Mouse (Mus musculus): Measurements from ENCODE around the gene Rab5a. TPM values are rescaled to one million over a fixed set of nuclear protein-coding genes. Genes with fewer than 3 reads are reported as not detected.
"Not testable (repeated sequence)": the region's sequence is repeated elsewhere in the genome, so short reads cannot be mapped to it uniquely, and the experiment has no call there.

Gene Rab5a
- polyA plus RNA-seq, 1 experiment from 2014 or later: 103 TPM

DNA sequence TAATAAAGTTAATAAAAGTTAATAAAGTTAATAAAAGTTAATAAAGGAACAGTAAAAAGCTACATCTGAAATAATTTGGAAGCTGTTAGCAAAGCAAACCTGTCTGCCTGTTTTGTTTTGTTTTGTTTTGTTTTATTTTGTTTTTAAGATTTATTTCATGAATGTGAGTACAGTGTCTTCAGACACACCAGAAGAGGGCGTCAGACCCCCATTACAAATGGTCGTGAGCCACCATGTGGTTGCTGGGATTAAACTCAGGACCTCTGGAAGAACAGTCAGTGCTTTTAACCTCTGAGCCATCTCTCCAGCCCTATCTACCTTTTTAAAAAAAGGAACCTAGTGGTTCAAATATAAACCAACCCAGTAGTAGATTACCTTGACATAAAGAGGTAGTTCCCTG is 52.1 kb downstream of the Rab5a start:
- Histone ChIP-seq H3K27me3 (ENCODE audit: control insufficient read depth, insufficient read depth, low read length) (no peaks in the 10 kb centered on the region), H3K9ac (ENCODE audit: low read depth, low read length) (no peak overlapping the region), H3K4me2 (replicated peaks; ENCODE audit: low read depth, low read length) (no peak overlapping the region), H3K36me3 (ENCODE audit: control insufficient read depth, insufficient read depth, low read length) (no peaks in the 10 kb centered on the region), H3K27ac (ENCODE audit: low read depth, low read length) (no peak overlapping the region), H3K4me3 (ENCODE audit: low read depth, low read length) (no peak overlapping the region), H3K9me3 (ENCODE audit: control insufficient read depth, low read length) (no peaks in the 10 kb centered on the region), H3K4me1 (replicated peaks; ENCODE audit: control insufficient read depth, insufficient read depth, low read length) (no peaks in the 10 kb centered on the region)
- ATAC-seq (ENCODE audit: low FRiP score) (no peak), DNase-seq (ENCODE audit: low spot score) (no peak)
- WGBS: 51% methylated on average over 2 of the region's 2 CpGs

DNA sequence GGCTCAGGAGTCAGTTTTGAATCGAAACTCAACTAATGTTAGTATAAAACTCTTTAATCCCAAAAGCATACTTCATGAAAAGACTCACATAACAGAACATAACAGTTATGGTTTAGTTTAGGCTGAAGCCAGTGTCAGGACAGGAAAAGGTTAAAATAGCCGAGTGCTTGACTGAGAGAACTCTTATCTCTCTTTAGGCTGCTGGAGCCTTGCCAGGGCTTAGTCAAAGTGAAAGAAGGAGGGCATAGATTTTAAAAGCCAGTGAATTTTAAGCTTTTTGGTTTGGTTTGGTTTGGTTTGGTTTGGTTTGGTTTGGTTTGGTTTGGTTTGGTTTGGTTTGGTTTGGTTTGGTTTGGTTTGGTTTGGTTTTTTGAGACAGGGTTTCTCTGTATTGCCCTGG is 53.4 kb downstream of the Rab5a start:
- DNase-seq (ENCODE audit: low spot score): no peak
- no peak overlapping the region for H3K4me3 ChIP-seq (ENCODE audit: low read depth, low read length)
- no peak overlapping the region for H3K27ac ChIP-seq (ENCODE audit: low read depth, low read length)
- H3K36me3 ChIP-seq (ENCODE audit: control insufficient read depth, insufficient read depth, low read length): no peaks in the 10 kb centered on the region
- no peaks in the 10 kb centered on the region for H3K4me1 ChIP-seq (replicated peaks; ENCODE audit: control insufficient read depth, insufficient read depth, low read length)
- WGBS: 84% methylated on average over 2 of the region's 2 CpGs
- H3K4me2 ChIP-seq (replicated peaks; ENCODE audit: low read depth, low read length): no peak overlapping the region
- H3K9me3 ChIP-seq (ENCODE audit: control insufficient read depth, low read length): no peaks in the 10 kb centered on the region
- no peaks in the 10 kb centered on the region for H3K27me3 ChIP-seq (ENCODE audit: control insufficient read depth, insufficient read depth, low read length)
- no peak overlapping the region for H3K9ac ChIP-seq (ENCODE audit: low read depth, low read length)
- no peak for ATAC-seq (ENCODE audit: low FRiP score)

DNA sequence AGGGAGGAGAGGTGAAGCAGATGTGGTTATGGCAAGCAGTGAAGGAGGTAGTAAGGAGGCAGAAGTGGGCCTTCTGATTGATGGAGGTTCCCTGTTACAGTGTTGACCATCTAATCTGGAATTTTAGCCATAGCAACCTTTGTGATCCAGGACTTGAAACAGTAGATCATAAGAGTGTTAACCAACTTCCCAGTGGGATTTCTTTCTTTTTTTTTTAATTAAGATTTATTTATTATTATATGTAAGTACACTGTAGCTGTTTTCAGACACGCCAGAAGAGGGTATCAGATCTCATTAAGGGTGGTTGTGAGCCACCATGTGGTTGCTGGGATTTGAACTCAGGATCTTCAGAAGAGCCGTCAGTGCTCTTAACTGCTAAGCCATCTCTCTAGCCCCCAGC is 60.3 kb downstream of the Rab5a start, which contains the start of gene Pp2d1:
TSS of gene Pp2d1 (minus strand) at position 101 of the 400 bp plus-strand sequence.
- DNase-seq (ENCODE audit: low spot score); ATAC-seq (ENCODE audit: low FRiP score); H3K4me1 ChIP-seq (replicated peaks; ENCODE audit: control insufficient read depth, insufficient read depth, low read length); H3K9ac ChIP-seq (ENCODE audit: low read depth, low read length); H3K4me3 ChIP-seq (ENCODE audit: low read depth, low read length); H3K9me3 ChIP-seq (ENCODE audit: control insufficient read depth, low read length); H3K27me3 ChIP-seq (ENCODE audit: control insufficient read depth, insufficient read depth, low read length); H3K36me3 ChIP-seq (ENCODE audit: control insufficient read depth, insufficient read depth, low read length); H3K4me2 ChIP-seq (replicated peaks; ENCODE audit: low read depth, low read length); H3K27ac ChIP-seq (ENCODE audit: low read depth, low read length): not testable (repeated sequence)
- WGBS: 88% methylated on average over 2 of the region's 2 CpGs

DNA sequence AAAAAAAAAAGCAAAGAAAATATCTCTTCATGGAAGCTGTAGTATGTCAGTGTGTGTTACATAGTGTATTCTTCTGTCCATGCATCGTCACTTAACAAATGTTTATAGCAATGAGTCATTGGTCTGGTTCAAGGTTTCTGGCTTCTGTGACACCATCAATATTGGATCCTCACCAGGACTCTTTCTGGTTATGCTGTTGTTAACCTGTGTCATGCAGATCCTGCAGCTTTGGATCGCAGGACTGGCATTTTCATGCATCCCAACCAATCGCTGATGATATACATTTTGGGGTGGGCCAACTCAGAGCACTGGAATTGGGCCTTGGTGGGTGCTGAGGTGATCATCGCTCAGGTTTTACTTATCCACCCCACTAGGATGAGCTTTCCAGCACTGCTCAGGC is 63.5 kb downstream of the Rab5a start:
- Histone ChIP-seq H3K4me2 (replicated peaks; ENCODE audit: low read depth, low read length) (no peak overlapping the region), H3K9me3 (ENCODE audit: control insufficient read depth, low read length) (no peaks in the 10 kb centered on the region), H3K9ac (ENCODE audit: low read depth, low read length) (no peak overlapping the region), H3K4me3 (ENCODE audit: low read depth, low read length) (no peak overlapping the region), H3K27ac (ENCODE audit: low read depth, low read length) (no peak overlapping the region), H3K4me1 (replicated peaks; ENCODE audit: control insufficient read depth, insufficient read depth, low read length) (no peaks in the 10 kb centered on the region), H3K27me3 (ENCODE audit: control insufficient read depth, insufficient read depth, low read length) (no peaks in the 10 kb centered on the region), H3K36me3 (ENCODE audit: control insufficient read depth, insufficient read depth, low read length) (no peaks in the 10 kb centered on the region)
- whole genome bisulfite sequencing: 95% methylated on average over 4 of the region's 4 CpGs
- ATAC-seq (ENCODE audit: low FRiP score): no peak
- no peak for DNase-seq (ENCODE audit: low spot score)

DNA sequence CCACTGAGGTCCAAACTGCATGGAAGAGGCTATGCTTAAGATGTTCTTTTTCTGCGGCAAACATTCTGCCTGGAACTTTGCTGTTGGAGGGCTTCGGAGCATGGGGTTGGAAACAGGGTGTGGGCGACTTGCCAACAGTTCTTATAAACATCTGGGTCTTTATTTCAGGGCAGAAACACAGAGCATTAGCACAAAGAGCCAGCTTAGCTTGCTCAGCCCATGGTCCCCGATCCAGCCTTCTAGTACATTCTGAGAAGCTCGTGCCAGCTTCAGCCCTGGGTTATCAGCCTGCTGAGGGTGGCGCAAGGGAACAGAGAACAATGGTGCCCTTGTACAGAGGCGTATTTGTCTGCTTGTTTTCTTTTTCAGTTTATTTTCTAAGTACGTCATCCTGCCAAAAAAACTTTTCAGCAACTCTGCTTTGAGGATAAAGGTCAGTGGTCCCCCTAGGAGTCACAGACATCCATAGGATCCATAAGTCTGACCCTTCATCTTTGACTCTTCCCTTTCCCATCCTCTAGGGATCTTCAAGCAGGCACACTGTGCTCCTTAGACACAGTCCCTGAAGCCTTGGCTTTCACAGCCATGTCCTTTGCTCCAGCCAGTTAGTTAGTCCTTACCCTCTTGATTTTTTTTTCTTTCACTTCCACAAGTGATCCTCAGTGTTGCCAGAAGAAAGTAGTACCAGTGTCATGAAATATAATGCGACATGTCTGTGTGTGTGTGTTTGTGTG is 64.7 kb downstream of the Rab5a start:
- Histone ChIP-seq H3K4me3 (ENCODE audit: low read depth, low read length) (no peak overlapping the region), H3K27ac (ENCODE audit: low read depth, low read length) (no peak overlapping the region), H3K4me2 (replicated peaks; ENCODE audit: low read depth, low read length) (no peak overlapping the region), H3K4me1 (replicated peaks; ENCODE audit: control insufficient read depth, insufficient read depth, low read length) (no peaks in the 10 kb centered on the region), H3K36me3 (ENCODE audit: control insufficient read depth, insufficient read depth, low read length) (no peaks in the 10 kb centered on the region), H3K9me3 (ENCODE audit: control insufficient read depth, low read length) (no peaks in the 10 kb centered on the region), H3K27me3 (ENCODE audit: control insufficient read depth, insufficient read depth, low read length) (no peaks in the 10 kb centered on the region), H3K9ac (ENCODE audit: low read depth, low read length) (no peak overlapping the region)
- DNase-seq (ENCODE audit: low spot score) (no peak), ATAC-seq (ENCODE audit: low FRiP score) (no peak)
- 75% methylated on average over 9 of the region's 9 CpGs for WGBS

DNA sequence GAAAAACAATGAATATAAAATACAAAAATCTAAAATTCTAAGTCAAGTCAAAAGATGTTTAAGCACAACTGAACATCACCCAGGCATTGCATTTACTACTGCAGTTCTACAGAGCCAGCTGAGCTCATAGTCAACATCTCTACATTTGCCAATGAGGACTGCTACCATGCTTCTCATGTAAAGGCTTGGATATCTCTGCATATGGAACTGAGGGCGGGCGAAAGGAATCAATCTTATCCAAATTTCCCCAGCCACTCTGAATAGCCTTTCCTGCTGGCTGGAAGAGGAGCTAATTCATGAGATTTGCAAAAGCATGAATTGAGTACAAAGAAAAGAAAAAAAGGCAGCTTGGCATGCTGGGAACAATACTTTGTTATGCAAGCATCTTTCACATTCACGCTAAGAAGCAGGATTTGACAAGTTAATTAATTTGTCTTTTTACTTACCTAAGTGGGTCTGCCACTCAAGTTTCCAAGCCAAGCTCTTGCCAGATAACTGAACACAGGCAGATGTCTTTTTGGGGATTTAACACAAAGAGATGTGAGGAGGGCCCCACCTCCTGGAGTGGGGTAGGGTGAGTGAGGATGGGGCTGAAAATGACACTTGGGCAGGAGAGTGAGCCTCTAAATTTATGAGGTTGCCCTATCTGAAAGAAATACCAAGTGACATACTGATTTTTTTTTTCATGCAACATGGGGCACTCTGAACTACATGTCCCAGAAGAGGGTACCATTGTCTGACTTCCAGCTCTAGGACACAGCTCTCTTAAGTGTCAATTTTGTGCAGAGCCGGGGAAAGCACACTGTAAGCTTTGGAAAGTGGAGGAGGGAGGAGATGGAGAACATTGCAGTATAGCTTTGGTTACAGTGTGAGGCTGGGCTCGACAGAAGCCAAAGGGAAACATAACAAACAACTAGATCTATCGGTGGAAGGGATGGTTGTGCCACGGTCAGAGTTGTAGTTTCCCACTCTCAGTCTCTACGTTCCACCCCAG is 72.6 kb downstream of the Rab5a start:
- no peaks in the 10 kb centered on the region for H3K4me1 ChIP-seq (replicated peaks; ENCODE audit: control insufficient read depth, insufficient read depth, low read length)
- WGBS: 54% methylated on average over 8 of the region's 8 CpGs
- ATAC-seq (ENCODE audit: low FRiP score) (peak; percentile 79), DNase-seq (ENCODE audit: low spot score) (no peak)
- H3K4me3 ChIP-seq (ENCODE audit: low read depth, low read length): no peak overlapping the region
- H3K27ac ChIP-seq (ENCODE audit: low read depth, low read length): no peak overlapping the region
- no peak overlapping the region for H3K4me2 ChIP-seq (replicated peaks; ENCODE audit: low read depth, low read length)
- no peaks in the 10 kb centered on the region for H3K36me3 ChIP-seq (ENCODE audit: control insufficient read depth, insufficient read depth, low read length)
- no peaks in the 10 kb centered on the region for H3K27me3 ChIP-seq (ENCODE audit: control insufficient read depth, insufficient read depth, low read length)
- H3K9ac ChIP-seq (ENCODE audit: low read depth, low read length): no peak overlapping the region
- H3K9me3 ChIP-seq (ENCODE audit: control insufficient read depth, low read length): no peaks in the 10 kb centered on the region

DNA sequence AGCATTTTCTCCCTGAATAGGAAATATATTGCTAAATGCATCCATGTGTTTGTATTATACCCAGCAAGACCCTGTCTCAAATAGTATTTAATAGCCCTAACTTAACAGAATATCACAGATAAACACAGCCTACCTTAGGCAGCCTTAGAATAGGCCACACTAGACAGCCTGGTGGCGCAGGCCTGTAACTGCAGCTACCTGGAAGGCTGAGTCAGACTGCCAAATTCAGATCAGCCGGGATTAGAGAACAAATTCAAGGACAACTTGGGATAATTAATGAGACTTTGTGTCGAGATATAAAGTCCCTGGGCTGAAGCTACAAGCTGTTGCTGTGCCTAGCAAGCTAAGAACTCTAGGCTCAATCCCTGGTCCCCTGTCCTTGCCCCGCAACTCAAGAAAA is 75.1 kb downstream of the Rab5a start:
- no peak overlapping the region for H3K9ac ChIP-seq (ENCODE audit: low read depth, low read length)
- WGBS: 74% methylated on average over 4 of the region's 4 CpGs

DNA sequence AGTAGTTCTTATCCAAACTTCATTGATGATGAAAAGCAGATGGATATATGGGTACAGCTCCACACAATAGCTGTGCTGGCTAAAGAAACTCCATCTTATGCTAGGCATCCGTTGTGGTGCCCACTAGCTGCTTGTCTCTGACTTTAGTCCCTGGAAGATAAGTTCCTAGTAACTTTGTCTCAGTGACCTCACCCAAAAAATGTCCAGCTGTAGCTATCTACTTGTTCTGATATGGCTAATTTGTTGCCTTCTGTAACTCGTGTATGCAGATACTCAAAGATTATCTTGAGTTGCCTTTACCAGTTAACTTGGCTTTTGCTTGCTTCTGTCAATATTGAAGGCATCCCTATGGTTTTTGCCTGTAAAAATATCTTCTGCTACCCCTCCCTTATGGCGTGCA is 75.8 kb downstream of the Rab5a start:
- 84% methylated on average over 3 of the region's 3 CpGs for WGBS
- Histone ChIP-seq H3K27me3 (ENCODE audit: control insufficient read depth, insufficient read depth, low read length) (no peaks in the 10 kb centered on the region), H3K4me2 (replicated peaks; ENCODE audit: low read depth, low read length) (no peak overlapping the region), H3K9me3 (ENCODE audit: control insufficient read depth, low read length) (no peaks in the 10 kb centered on the region), H3K27ac (ENCODE audit: low read depth, low read length) (no peak overlapping the region), H3K9ac (ENCODE audit: low read depth, low read length) (no peak overlapping the region), H3K4me3 (ENCODE audit: low read depth, low read length) (no peak overlapping the region), H3K36me3 (ENCODE audit: control insufficient read depth, insufficient read depth, low read length) (no peaks in the 10 kb centered on the region), H3K4me1 (replicated peaks; ENCODE audit: control insufficient read depth, insufficient read depth, low read length) (no peaks in the 10 kb centered on the region)
- DNase-seq (ENCODE audit: low spot score) (no peak), ATAC-seq (ENCODE audit: low FRiP score) (no peak)

More for the DNA sequence above, 75.1 kb downstream of the Rab5a start:
- no peaks in the 10 kb centered on the region for H3K27me3 ChIP-seq (ENCODE audit: control insufficient read depth, insufficient read depth, low read length)
- no peak overlapping the region for H3K27ac ChIP-seq (ENCODE audit: low read depth, low read length)
- no peak for ATAC-seq (ENCODE audit: low FRiP score)
- H3K4me1 ChIP-seq (replicated peaks; ENCODE audit: control insufficient read depth, insufficient read depth, low read length): no peaks in the 10 kb centered on the region
- H3K4me2 ChIP-seq (replicated peaks; ENCODE audit: low read depth, low read length): no peak overlapping the region
- no peaks in the 10 kb centered on the region for H3K9me3 ChIP-seq (ENCODE audit: control insufficient read depth, low read length)
- DNase-seq (ENCODE audit: low spot score): no peak
- no peaks in the 10 kb centered on the region for H3K36me3 ChIP-seq (ENCODE audit: control insufficient read depth, insufficient read depth, low read length)
- H3K4me3 ChIP-seq (ENCODE audit: low read depth, low read length): no peak overlapping the region
